Mouse (Mus musculus): ENCODE results near the gene Ubac2.

DNA sequence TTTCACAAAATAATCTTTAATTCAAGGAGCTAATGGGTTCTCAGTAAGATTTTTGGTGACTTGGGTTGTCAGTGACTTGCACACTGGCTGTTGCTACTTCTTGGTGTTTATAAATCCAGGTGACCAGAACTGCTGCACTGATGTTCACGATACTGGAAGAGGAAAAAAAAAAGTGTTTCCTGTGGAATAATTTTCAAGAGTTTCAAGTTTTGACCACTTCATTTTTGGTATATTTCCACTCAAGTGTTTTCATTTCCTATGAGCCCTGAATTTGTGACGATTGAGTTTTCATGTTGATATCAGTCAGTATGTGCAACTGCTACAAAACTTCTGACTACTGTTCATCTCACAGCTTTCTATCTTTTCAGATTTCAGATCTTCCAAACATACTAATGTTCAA lies 1.6 kb upstream of the Ubac2 start:
- no peak for TF ChIP-seq CTCF (IDR thresholded peaks at IDR 0.05)
- no peak for TF ChIP-seq EP300 (IDR thresholded peaks at IDR 0.05)

All from lung, postnatal 0 days (tissue).